25 mouse cellular contexts compared by ENCODE assay signal in genomic region chr7:48894763-48895162, GRCm38 (mm10). TPM values are rescaled to one million over a fixed set of nuclear protein-coding genes. Genes with fewer than 3 reads are reported as not detected.
DNase-seq lines count a peak whose midpoint lies in the region; ATAC-seq and TF ChIP-seq lines count a peak whose summit lies in the region.
"Had no signal": no experiment of that assay in that cellular context is flagged by ENCODE, and none has a peak within 500 bp of the region (broad histone marks: within the 10 kb centered on the region; RNA-seq: fewer than 3 reads in every experiment).

No protein-coding gene starts in this region.

- ATAC-seq in heart, embryonic 15.5 days (replicated peaks; ENCODE audit: insufficient number of reproducible peaks, insufficient read depth, low FRiP score, low read depth) = no peak
- no peak for ATAC-seq in lung, embryonic 14.5 days (ENCODE audit: insufficient read depth)
- ATAC-seq in megakaryocyte progenitor cell, adult 5-6 weeks (replicated peaks; ENCODE audit: poor library complexity) = no peak
- ATAC-seq: forebrain, embryonic 13.5 days had no signal

- intact Hi-C loops in heart, postnatal 14 days (cut with DNase I) = loop anchor here (1.0 to 10.0 kb wide), 4 partner anchors 173 to 530 kb away; no protein-coding TSS in a partner anchor

- no peak overlapping the region for H3K4me3 ChIP-seq in heart, embryonic 10.5 days
- H3K4me3 ChIP-seq in heart, embryonic 15.5 days = no peak overlapping the region
- H3K4me3 ChIP-seq in lung, embryonic 14.5 days (ENCODE audit: low read depth, low read length) = no peak overlapping the region
- H3K4me3 ChIP-seq: embryonic facial prominence, embryonic 10.5 days; embryonic facial prominence, embryonic 15.5 days; forebrain, embryonic 13.5 days; layer of hippocampus, adult 2 months; left cerebral cortex, adult 2 months; limb, embryonic 12.5 days; midbrain, embryonic 12.5 days; neural tube, embryonic 13.5 days had no signal

- no peak overlapping the region for H3K9ac ChIP-seq in heart, embryonic 15.5 days
- H3K9ac ChIP-seq in lung, embryonic 14.5 days = no peak overlapping the region
- H3K9ac ChIP-seq: embryonic facial prominence, embryonic 15.5 days; forebrain, embryonic 13.5 days; limb, embryonic 12.5 days; liver, postnatal 0 days; midbrain, embryonic 12.5 days; neural tube, embryonic 13.5 days had no signal

- no peak for TF ChIP-seq CTCF in lung, embryonic 14.5 days (IDR thresholded peaks at IDR 0.05; ENCODE audit: low read depth)

- no peaks in the 10 kb centered on the region for H3K36me3 ChIP-seq in heart, embryonic 10.5 days
- no peaks in the 10 kb centered on the region for H3K36me3 ChIP-seq in heart, embryonic 15.5 days
- H3K36me3 ChIP-seq in lung, embryonic 14.5 days (ENCODE audit: insufficient read depth) = no peaks in the 10 kb centered on the region
- H3K36me3 ChIP-seq: embryonic facial prominence, embryonic 10.5 days; embryonic facial prominence, embryonic 15.5 days; limb, embryonic 12.5 days; midbrain, embryonic 12.5 days; neural tube, embryonic 13.5 days had no signal

- 70% methylated on average over 6 of the region's 6 CpGs for WGBS in heart, embryonic 10.5 days
- WGBS in heart, embryonic 15.5 days = 72% methylated on average over 6 of the region's 6 CpGs
- 40% methylated on average over 6 of the region's 6 CpGs for WGBS in lung, embryonic 14.5 days

- H3K9me3 ChIP-seq in heart, embryonic 10.5 days = no peaks in the 10 kb centered on the region
- H3K9me3 ChIP-seq in heart, embryonic 15.5 days (replicated peaks) = no peaks in the 10 kb centered on the region
- no peaks in the 10 kb centered on the region for H3K9me3 ChIP-seq in lung, embryonic 14.5 days (ENCODE audit: low read depth, low read length)
- H3K9me3 ChIP-seq: embryonic facial prominence, embryonic 10.5 days; embryonic facial prominence, embryonic 15.5 days; forebrain, embryonic 13.5 days; limb, embryonic 12.5 days; midbrain, embryonic 12.5 days; neural tube, embryonic 13.5 days had no signal

- DNase-seq in heart, embryonic 10.5 days (ENCODE audit: low spot score) = no peak
- DNase-seq in heart, postnatal 14 days = no peak
- DNase-seq in heart, adult 18-20 months = no peak
- peak; percentile 45 for DNase-seq in lung, embryonic 14.5 days
- DNase-seq in lung, postnatal 36 days = no peak
- peak; percentile 55 for DNase-seq in brain, adult 2 months (ENCODE audit: low read depth, low spot score)

- H3K27ac ChIP-seq in heart, embryonic 10.5 days = peak overlapping the region; percentile 87
- peak overlapping the region; percentile 79; the same call in 1 of the 2 replicates for H3K27ac ChIP-seq in heart, embryonic 15.5 days
- no peak overlapping the region for H3K27ac ChIP-seq in lung, embryonic 14.5 days (ENCODE audit: low read depth)
- H3K27ac ChIP-seq: embryonic facial prominence, embryonic 10.5 days; embryonic facial prominence, embryonic 15.5 days; forebrain, embryonic 13.5 days; layer of hippocampus, adult 2 months; left cerebral cortex, adult 2 months; limb, embryonic 12.5 days; midbrain, embryonic 12.5 days; neural tube, embryonic 13.5 days; stomach, postnatal 0 days had no signal

- H3K27me3 ChIP-seq in heart, embryonic 10.5 days (ENCODE audit: insufficient read depth, poor library complexity, severe bottlenecking) = no peaks in the 10 kb centered on the region
- no peaks in the 10 kb centered on the region for H3K27me3 ChIP-seq in heart, embryonic 15.5 days
- H3K27me3 ChIP-seq in lung, embryonic 14.5 days (ENCODE audit: insufficient read depth, low read length) = no peaks in the 10 kb centered on the region

- no peak overlapping the region for H3K4me2 ChIP-seq in heart, embryonic 15.5 days
- no peak overlapping the region for H3K4me2 ChIP-seq in lung, embryonic 14.5 days
- H3K4me2 ChIP-seq: embryonic facial prominence, embryonic 15.5 days; forebrain, embryonic 13.5 days; limb, embryonic 12.5 days; liver, embryonic 11.5 days; midbrain, embryonic 12.5 days; neural tube, embryonic 13.5 days had no signal

- peaks cover 64% of the 10 kb centered on the region for H3K4me1 ChIP-seq in heart, embryonic 10.5 days
- H3K4me1 ChIP-seq in heart, embryonic 15.5 days (replicated peaks) = peaks cover 49% of the 10 kb centered on the region
- H3K4me1 ChIP-seq in lung, embryonic 14.5 days (ENCODE audit: insufficient read depth) = 0 out of 2 replicates have a peak, but pooled peaks cover 11% of the 10 kb centered on the region

RNA-seq across cellular contexts. Expression of gene E2f8, which starts 13.4 kb away (rescaled TPM):
- polyA plus RNA-seq in heart, embryonic 10.5 days (2016; fragmentation: Nextera tagmentation; extraction: Ambion mirVana) = 21.9 and 25.4 TPM in 2 replicates
- total RNA-seq in heart, postnatal 14 days (2021) = 1 to 10 TPM; 1.8 to 3.3 TPM
- polyA plus RNA-seq in heart, embryonic 15.5 days (2015; fragmentation: Nextera tagmentation; extraction: Ambion mirVana) = 15.6 and 18.9 TPM in 2 replicates
- under 1 TPM; 0.45 to 0.82 TPM for total RNA-seq in heart, adult 18-20 months (2021)
- 26.0 and 27.8 TPM in 2 replicates for polyA plus RNA-seq in lung, embryonic 14.5 days (2014; fragmentation: Nextera tagmentation; extraction: Ambion mirVana)
- 107 and 115 TPM in 2 replicates for total RNA-seq in megakaryocyte progenitor cell, adult 5-6 weeks (2015)
- 29.3 and 30.6 TPM in 2 replicates for total RNA-seq in megakaryocyte progenitor cell, adult 5-6 weeks (2017)

RNA-seq across cellular contexts. Expression of gene Nav2, which starts 13.8 kb away (rescaled TPM):
- 23.3 and 27.7 TPM in 2 replicates for polyA plus RNA-seq in heart, embryonic 10.5 days (2016; fragmentation: Nextera tagmentation; extraction: Ambion mirVana)
- 10 to 100 TPM; 60.0 to 64.1 TPM for total RNA-seq in heart, postnatal 14 days (2021)
- polyA plus RNA-seq in heart, embryonic 15.5 days (2015; fragmentation: Nextera tagmentation; extraction: Ambion mirVana) = 30.7 and 40.0 TPM in 2 replicates
- total RNA-seq in heart, adult 18-20 months (2021) = 10 to 100 TPM; 35.5 to 45.2 TPM
- 19.7 and 20.2 TPM in 2 replicates for polyA plus RNA-seq in lung, embryonic 14.5 days (2014; fragmentation: Nextera tagmentation; extraction: Ambion mirVana)
- total RNA-seq in megakaryocyte progenitor cell, adult 5-6 weeks (2015) = 21.7 and 27.0 TPM in 2 replicates
- 16.4 TPM in 2 replicates for total RNA-seq in megakaryocyte progenitor cell, adult 5-6 weeks (2017)

RNA-seq across cellular contexts. Expression of gene Csrp3, which starts 46.9 kb away (rescaled TPM):
- 905 and 1,263 TPM in 2 replicates for polyA plus RNA-seq in heart, embryonic 10.5 days (2016; fragmentation: Nextera tagmentation; extraction: Ambion mirVana)
- 1,000 to 10,000 TPM; 1,478 to 1,683 TPM for total RNA-seq in heart, postnatal 14 days (2021)
- polyA plus RNA-seq in heart, embryonic 15.5 days (2015; fragmentation: Nextera tagmentation; extraction: Ambion mirVana) = 1,541 and 1,964 TPM in 2 replicates
- total RNA-seq in heart, adult 18-20 months (2021) = 1,000 to 10,000 TPM; 1,990 to 2,288 TPM
- 1.9 and 31.7 TPM in 2 replicates for polyA plus RNA-seq in lung, embryonic 14.5 days (2014; fragmentation: Nextera tagmentation; extraction: Ambion mirVana)
- total RNA-seq in megakaryocyte progenitor cell, adult 5-6 weeks (2015) = 4.3 and 5.1 TPM in 2 replicates
- total RNA-seq in megakaryocyte progenitor cell, adult 5-6 weeks (2017) = 2.2 and 4.8 TPM in 2 replicates
- total RNA-seq: adrenal gland, postnatal 25 days; layer of hippocampus, adult 2 months; layer of hippocampus, postnatal 14 days; left cerebral cortex, adult 2 months; left cerebral cortex, postnatal 25 days had no signal
- polyA plus RNA-seq: brain, embryonic 14.5 days; cerebellum, adult 2 months; forebrain, embryonic 13.5 days; intestine, embryonic 14.5 days had no signal

Comparison
In these comparisons a context has a peak if more than half of its experiments do, and no peak if none do; other contexts are left out.
1. DNase-seq: peak in lung, embryonic 14.5 days (single experiment) and brain, adult 2 months (single experiment); none in heart, embryonic 10.5 days (single experiment), heart, postnatal 14 days (0 of 2), heart, adult 18-20 months (0 of 2) and lung, postnatal 36 days (single experiment).
2. RNA of gene E2f8, which starts 13.4 kb away (total RNA-seq): 29.3 to 115 TPM in megakaryocyte progenitor cell, adult 5-6 weeks; 1.8 to 3.3 TPM in heart, postnatal 14 days and 0.45 to 0.82 TPM in heart, adult 18-20 months; every median in the first group is over 4 times any median in the second.
3. RNA of gene Csrp3, which starts 46.9 kb away (total RNA-seq): 1,990 to 2,288 TPM in heart, adult 18-20 months and 1,478 to 1,683 TPM in heart, postnatal 14 days; 2.2 to 5.1 TPM in megakaryocyte progenitor cell, adult 5-6 weeks; every median in the first group is over 100 times any median in the second.